Comparison of ENCODE assay signal across 20 mouse cellular contexts in genomic region chr8:8241051-8241688, GRCm38 (mm10).
A peak's percentile ranks its signal among the peaks of the same experiment; 100 is the strongest.
DNase-seq lines count a peak whose midpoint lies in the region; ATAC-seq and TF ChIP-seq lines count a peak whose summit lies in the region.
"Had no signal": no experiment of that assay in that cellular context is flagged by ENCODE, and none has a peak within 500 bp of the region (broad histone marks: within the 10 kb centered on the region; RNA-seq: fewer than 3 reads in every experiment).

No protein-coding gene starts in this region.

- H3K4me1 ChIP-seq in forebrain, embryonic 10.5 days = peaks cover 34% of the 10 kb centered on the region
- 0 out of 2 replicates have a peak, but pooled peaks cover 2% of the 10 kb centered on the region for H3K4me1 ChIP-seq in forebrain, embryonic 14.5 days (ENCODE audit: control insufficient read depth, insufficient read depth, low read length)
- H3K4me1 ChIP-seq in hindbrain, embryonic 12.5 days = peaks cover 18% of the 10 kb centered on the region
- H3K4me1 ChIP-seq in hindbrain, embryonic 13.5 days (replicated peaks) = peaks cover 19% of the 10 kb centered on the region
- peaks cover 15% of the 10 kb centered on the region for H3K4me1 ChIP-seq in limb, embryonic 14.5 days (ENCODE audit: control insufficient read depth, insufficient read depth, low read length)
- H3K4me1 ChIP-seq in intestine, postnatal 0 days (replicated peaks; ENCODE audit: control insufficient read depth, insufficient read depth, low read length) = peaks cover 6% of the 10 kb centered on the region; the same call in 1 of the 2 replicates

- no peak for DNase-seq in forebrain, embryonic 10.5 days (ENCODE audit: extremely low spot score, low spot score)
- DNase-seq in forebrain, embryonic 14.5 days (ENCODE audit: low spot score) = no peak
- peak; percentile 83 for DNase-seq in forelimb bud, embryonic 11.5 days (ENCODE audit: low read depth, low spot score)
- peak; percentile 49 for DNase-seq in limb, embryonic 14.5 days (ENCODE audit: low spot score)
- no peak for DNase-seq in thymus, adult 18-20 months
- DNase-seq: adrenal gland, postnatal 14 days; cerebellum, adult 11 months; heart, adult 11 months; heart, postnatal 14 days; liver; liver, postnatal 0 days; lung, postnatal 10 days; right cerebral cortex, postnatal 25 days; thymus, postnatal 4 days had no signal

- no peak overlapping the region for H3K4me2 ChIP-seq in forebrain, embryonic 14.5 days (ENCODE audit: low read length)
- H3K4me2 ChIP-seq in hindbrain, embryonic 12.5 days (replicated peaks) = no peak overlapping the region
- no peak overlapping the region for H3K4me2 ChIP-seq in hindbrain, embryonic 13.5 days
- H3K4me2 ChIP-seq in limb, embryonic 14.5 days (replicated peaks; ENCODE audit: low read depth, low read length, severe bottlenecking) = no peak overlapping the region
- no peak overlapping the region for H3K4me2 ChIP-seq in intestine, postnatal 0 days (replicated peaks; ENCODE audit: low read depth)
- H3K4me2 ChIP-seq: intestine, embryonic 15.5 days had no signal

- H3K27me3 ChIP-seq in forebrain, embryonic 10.5 days (ENCODE audit: poor library complexity, severe bottlenecking) = no peaks in the 10 kb centered on the region
- H3K27me3 ChIP-seq in forebrain, embryonic 14.5 days (replicated peaks; ENCODE audit: control insufficient read depth, insufficient read depth, low read length) = no peaks in the 10 kb centered on the region
- H3K27me3 ChIP-seq in hindbrain, embryonic 12.5 days = no peaks in the 10 kb centered on the region
- no peaks in the 10 kb centered on the region for H3K27me3 ChIP-seq in hindbrain, embryonic 13.5 days
- no peaks in the 10 kb centered on the region for H3K27me3 ChIP-seq in limb, embryonic 14.5 days (ENCODE audit: control insufficient read depth, insufficient read depth, low read length)
- H3K27me3 ChIP-seq in intestine, postnatal 0 days (replicated peaks; ENCODE audit: control insufficient read depth, insufficient read depth, low read length) = no peaks in the 10 kb centered on the region; the same call in 1 of the 2 replicates
- H3K27me3 ChIP-seq: intestine, embryonic 15.5 days had no signal

- no peaks in the 10 kb centered on the region for H3K36me3 ChIP-seq in forebrain, embryonic 10.5 days (replicated peaks)
- H3K36me3 ChIP-seq in forebrain, embryonic 14.5 days (ENCODE audit: control insufficient read depth, insufficient read depth, low read length) = no peaks in the 10 kb centered on the region
- H3K36me3 ChIP-seq in hindbrain, embryonic 12.5 days = no peaks in the 10 kb centered on the region
- H3K36me3 ChIP-seq in hindbrain, embryonic 13.5 days = no peaks in the 10 kb centered on the region
- no peaks in the 10 kb centered on the region for H3K36me3 ChIP-seq in limb, embryonic 14.5 days (ENCODE audit: control insufficient read depth, insufficient read depth, low read length)
- no peaks in the 10 kb centered on the region for H3K36me3 ChIP-seq in intestine, postnatal 0 days (ENCODE audit: control insufficient read depth, insufficient read depth)
- H3K36me3 ChIP-seq: G1E; intestine, embryonic 15.5 days had no signal

- no peak for TF ChIP-seq CTCF in intestine, postnatal 0 days (IDR thresholded peaks at IDR 0.05; ENCODE audit: low read depth)

- H3K4me3 ChIP-seq in forebrain, embryonic 10.5 days = no peak overlapping the region
- H3K4me3 ChIP-seq in forebrain, embryonic 14.5 days (ENCODE audit: low read depth, low read length) = no peak overlapping the region
- no peak overlapping the region for H3K4me3 ChIP-seq in hindbrain, embryonic 12.5 days
- H3K4me3 ChIP-seq in hindbrain, embryonic 13.5 days = no peak overlapping the region
- H3K4me3 ChIP-seq in limb, embryonic 14.5 days (replicated peaks; ENCODE audit: low read length) = no peak overlapping the region
- no peak overlapping the region for H3K4me3 ChIP-seq in intestine, postnatal 0 days (ENCODE audit: low read depth, low read length)
- H3K4me3 ChIP-seq: intestine, embryonic 15.5 days had no signal

- H3K27ac ChIP-seq in forebrain, embryonic 10.5 days = peak overlapping the region; percentile 72; the same call in 1 of the 2 replicates
- H3K27ac ChIP-seq in forebrain, embryonic 14.5 days (ENCODE audit: low read depth, low read length) = no peak overlapping the region
- H3K27ac ChIP-seq in hindbrain, embryonic 12.5 days = peak overlapping the region; percentile 36; the same call in 1 of the 2 replicates
- H3K27ac ChIP-seq in hindbrain, embryonic 13.5 days = no peak overlapping the region
- no peak overlapping the region for H3K27ac ChIP-seq in limb, embryonic 14.5 days (replicated peaks; ENCODE audit: low read depth, low read length)
- no peak overlapping the region for H3K27ac ChIP-seq in intestine, postnatal 0 days (ENCODE audit: low read depth, low read length)
- H3K27ac ChIP-seq: intestine, embryonic 15.5 days had no signal

- H3K9ac ChIP-seq in forebrain, embryonic 14.5 days (ENCODE audit: low read length) = no peak overlapping the region
- no peak overlapping the region for H3K9ac ChIP-seq in hindbrain, embryonic 12.5 days
- no peak overlapping the region for H3K9ac ChIP-seq in hindbrain, embryonic 13.5 days
- H3K9ac ChIP-seq in limb, embryonic 14.5 days (ENCODE audit: low read depth, low read length, severe bottlenecking) = no peak overlapping the region
- H3K9ac ChIP-seq in intestine, postnatal 0 days (ENCODE audit: low read depth, low read length) = no peak overlapping the region
- H3K9ac ChIP-seq: intestine, embryonic 15.5 days; liver, postnatal 0 days had no signal

- H3K9me3 ChIP-seq in forebrain, embryonic 10.5 days = no peaks in the 10 kb centered on the region
- no peaks in the 10 kb centered on the region for H3K9me3 ChIP-seq in forebrain, embryonic 14.5 days (replicated peaks; ENCODE audit: control insufficient read depth, low read length)
- H3K9me3 ChIP-seq in hindbrain, embryonic 12.5 days (replicated peaks) = no peaks in the 10 kb centered on the region
- no peaks in the 10 kb centered on the region for H3K9me3 ChIP-seq in hindbrain, embryonic 13.5 days
- no peaks in the 10 kb centered on the region for H3K9me3 ChIP-seq in limb, embryonic 14.5 days (ENCODE audit: control insufficient read depth, low read length)
- H3K9me3 ChIP-seq in intestine, postnatal 0 days (ENCODE audit: control insufficient read depth) = no peaks in the 10 kb centered on the region
- H3K9me3 ChIP-seq: G1E; intestine, embryonic 15.5 days had no signal

- WGBS in forebrain, embryonic 10.5 days = 70% methylated on average over 9 of the region's 9 CpGs
- 70% methylated on average over 9 of the region's 9 CpGs for WGBS in forebrain, embryonic 14.5 days
- WGBS in hindbrain, embryonic 12.5 days = 63% methylated on average over 9 of the region's 9 CpGs
- 63% methylated on average over 9 of the region's 9 CpGs for WGBS in hindbrain, embryonic 13.5 days
- 13% methylated on average over 9 of the region's 9 CpGs for WGBS in limb, embryonic 14.5 days
- WGBS in intestine, postnatal 0 days = 86% methylated on average over 9 of the region's 9 CpGs

- no peak for TF ChIP-seq POLR2A in limb, embryonic 14.5 days (IDR thresholded peaks at IDR 0.05; ENCODE audit: borderline replicate concordance, extremely low read depth, insufficient read depth, insufficient read length)

- no peak for ATAC-seq in forebrain, embryonic 14.5 days
- ATAC-seq in hindbrain, embryonic 12.5 days (ENCODE audit: low FRiP score) = no peak
- ATAC-seq in hindbrain, embryonic 13.5 days (ENCODE audit: low FRiP score) = no peak
- ATAC-seq in limb, embryonic 14.5 days (ENCODE audit: low FRiP score, low read depth) = no peak
- no peak for ATAC-seq in intestine, postnatal 0 days
- ATAC-seq: activated CD4-positive, CD25-positive, alpha-beta regulatory T cell, adult 4 months; liver, postnatal 0 days had no signal

Comparison
In these comparisons a context has a peak if more than half of its experiments do, and no peak if none do; other contexts are left out.
1. H3K27ac ChIP-seq: peak in forebrain, embryonic 10.5 days (single experiment) and hindbrain, embryonic 12.5 days (single experiment); none in forebrain, embryonic 14.5 days (single experiment), hindbrain, embryonic 13.5 days (single experiment), limb, embryonic 14.5 days (single experiment) and intestine, postnatal 0 days (single experiment).
2. DNase-seq: peak in forelimb bud, embryonic 11.5 days (single experiment) and limb, embryonic 14.5 days (single experiment); none in forebrain, embryonic 10.5 days (single experiment), forebrain, embryonic 14.5 days (single experiment) and thymus, adult 18-20 months (0 of 2).